Mouse (Mus musculus): ENCODE results near the gene Sprr2f. TPM values are rescaled to one million over a fixed set of nuclear protein-coding genes. Genes with fewer than 3 reads are reported as not detected.

Gene Sprr2f
- not detected in 2 replicates for polyA plus RNA-seq (2014; fragmentation: Nextera tagmentation; extraction: Ambion mirVana)

DNA sequence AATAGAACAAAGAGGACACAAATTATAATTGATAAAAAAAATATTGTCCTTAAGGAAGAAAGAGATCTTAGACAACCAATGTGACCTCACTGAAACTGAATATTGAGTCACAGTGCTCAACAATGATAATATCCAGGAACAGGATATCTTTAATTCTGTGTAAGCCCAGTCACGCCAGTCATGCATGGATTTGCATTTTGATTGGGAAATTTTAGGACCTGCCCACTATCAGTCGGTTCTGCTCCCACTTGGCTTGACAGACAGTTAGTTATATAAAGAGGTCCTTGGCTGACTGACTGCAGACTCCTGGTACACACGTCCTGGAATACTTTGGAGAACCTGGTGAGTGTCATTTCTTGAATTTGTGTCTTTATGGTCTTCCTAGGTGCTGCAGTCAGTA lies at the start of gene Sprr2f:
Gene Sprr2f, plus strand, starts transcription at position 301 of the 400 bp plus-strand sequence.
- Histone ChIP-seq H3K27ac (replicated peaks; ENCODE audit: low read depth, low read length) (no peak within 1 kb of the TSS), H3K36me3 (replicated peaks; ENCODE audit: control insufficient read depth, insufficient read depth, low read depth, low read length) (no peaks in the 10 kb centered on the region), H3K9me3 (replicated peaks; ENCODE audit: control insufficient read depth, low read length) (no peaks in the 10 kb centered on the region), H3K9ac (replicated peaks; ENCODE audit: low read length) (no peak within 1 kb of the TSS), H3K27me3 (ENCODE audit: control insufficient read depth, insufficient read depth, low read length) (no peaks in the 10 kb centered on the region), H3K4me1 (ENCODE audit: control insufficient read depth, insufficient read depth, low read length) (no peaks in the 10 kb centered on the region), H3K4me2 (ENCODE audit: low read depth, low read length) (no peak within 1 kb of the TSS), H3K4me3 (ENCODE audit: low read depth, low read length) (no peak within 1 kb of the TSS)
- DNase-seq (ENCODE audit: low spot score) (no peak), ATAC-seq (replicated peaks; ENCODE audit: insufficient number of reproducible peaks, low FRiP score, low TSS enrichment, low read depth) (no peak)
- 70% methylated on average over 3 of the region's 3 CpGs for WGBS

- WGBS, result 75% methylated on average over 2 of the region's 2 CpGs
- DNase-seq (ENCODE audit: low spot score), result no peak
- no peaks in the 10 kb centered on the region for H3K27me3 ChIP-seq (ENCODE audit: control insufficient read depth, insufficient read depth, low read length)
- no peak for ATAC-seq (replicated peaks; ENCODE audit: insufficient number of reproducible peaks, low FRiP score, low TSS enrichment, low read depth)
- H3K4me3 ChIP-seq (ENCODE audit: low read depth, low read length), result no peak within 1 kb of the TSS
- no peaks in the 10 kb centered on the region for H3K4me1 ChIP-seq (ENCODE audit: control insufficient read depth, insufficient read depth, low read length)
- no peak within 1 kb of the TSS for H3K4me2 ChIP-seq (ENCODE audit: low read depth, low read length)
- no peak within 1 kb of the TSS for H3K27ac ChIP-seq (replicated peaks; ENCODE audit: low read depth, low read length)
- no peaks in the 10 kb centered on the region for H3K9me3 ChIP-seq (replicated peaks; ENCODE audit: control insufficient read depth, low read length)
- H3K9ac ChIP-seq (replicated peaks; ENCODE audit: low read length), result no peak within 1 kb of the TSS
- no peaks in the 10 kb centered on the region for H3K36me3 ChIP-seq (replicated peaks; ENCODE audit: control insufficient read depth, insufficient read depth, low read depth, low read length)
Measured at GRCm38 (mm10) chr3:92316320-92316719, 48.7 kb upstream of the Sprr2f start, which contains the start of gene Sprr2b. TSS of gene Sprr2b (plus strand) at chr3:92316620.

- Histone ChIP-seq H3K9me3 (replicated peaks; ENCODE audit: control insufficient read depth, low read length) (no peaks in the 10 kb centered on the region), H3K27me3 (ENCODE audit: control insufficient read depth, insufficient read depth, low read length) (no peaks in the 10 kb centered on the region), H3K4me1 (ENCODE audit: control insufficient read depth, insufficient read depth, low read length) (no peaks in the 10 kb centered on the region), H3K4me2 (ENCODE audit: low read depth, low read length) (no peak overlapping the region), H3K4me3 (ENCODE audit: low read depth, low read length) (no peak overlapping the region), H3K36me3 (replicated peaks; ENCODE audit: control insufficient read depth, insufficient read depth, low read depth, low read length) (no peaks in the 10 kb centered on the region), H3K9ac (replicated peaks; ENCODE audit: low read length) (no peak overlapping the region), H3K27ac (replicated peaks; ENCODE audit: low read depth, low read length) (no peak overlapping the region)
- 75% methylated on average over 2 of the region's 2 CpGs for WGBS
- no peak for ATAC-seq (replicated peaks; ENCODE audit: insufficient number of reproducible peaks, low FRiP score, low TSS enrichment, low read depth)
- no peak for DNase-seq (ENCODE audit: low spot score)
Measured at GRCm38 (mm10) chr3:92317384-92317783, 47.6 kb upstream of the Sprr2f start.

DNA sequence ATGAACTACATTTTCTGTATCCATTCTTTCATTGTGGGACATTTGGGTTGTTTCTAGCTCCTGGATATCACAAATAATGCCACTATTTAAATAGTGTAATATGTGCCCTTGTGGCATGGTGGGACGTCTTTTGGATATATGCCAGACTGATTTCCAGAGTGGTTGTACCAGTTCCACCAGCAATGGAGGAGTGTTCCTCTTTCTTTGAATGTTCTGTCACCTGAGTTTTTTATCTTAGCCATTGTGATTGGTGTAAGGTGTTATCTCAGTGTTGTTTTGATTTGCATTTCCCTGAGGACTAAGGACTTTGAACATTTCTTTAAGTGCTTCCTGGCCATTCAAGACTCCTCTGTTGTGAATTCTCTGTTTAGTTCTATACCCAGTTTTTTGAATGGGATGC lies 28.7 kb upstream of the Sprr2f start:
- no peak for ATAC-seq (replicated peaks; ENCODE audit: insufficient number of reproducible peaks, low FRiP score, low TSS enrichment, low read depth)
- Histone ChIP-seq H3K27me3 (ENCODE audit: control insufficient read depth, insufficient read depth, low read length) (no peaks in the 10 kb centered on the region), H3K9me3 (replicated peaks; ENCODE audit: control insufficient read depth, low read length) (no peaks in the 10 kb centered on the region), H3K4me3 (ENCODE audit: low read depth, low read length) (no peak overlapping the region), H3K9ac (replicated peaks; ENCODE audit: low read length) (no peak overlapping the region), H3K27ac (replicated peaks; ENCODE audit: low read depth, low read length) (no peak overlapping the region), H3K4me1 (ENCODE audit: control insufficient read depth, insufficient read depth, low read length) (no peaks in the 10 kb centered on the region), H3K36me3 (replicated peaks; ENCODE audit: control insufficient read depth, insufficient read depth, low read depth, low read length) (no peaks in the 10 kb centered on the region), H3K4me2 (ENCODE audit: low read depth, low read length) (no peak overlapping the region)
- 88% methylated on average over 1 of the region's 1 CpGs for WGBS
- DNase-seq (ENCODE audit: low spot score), result no peak

DNA sequence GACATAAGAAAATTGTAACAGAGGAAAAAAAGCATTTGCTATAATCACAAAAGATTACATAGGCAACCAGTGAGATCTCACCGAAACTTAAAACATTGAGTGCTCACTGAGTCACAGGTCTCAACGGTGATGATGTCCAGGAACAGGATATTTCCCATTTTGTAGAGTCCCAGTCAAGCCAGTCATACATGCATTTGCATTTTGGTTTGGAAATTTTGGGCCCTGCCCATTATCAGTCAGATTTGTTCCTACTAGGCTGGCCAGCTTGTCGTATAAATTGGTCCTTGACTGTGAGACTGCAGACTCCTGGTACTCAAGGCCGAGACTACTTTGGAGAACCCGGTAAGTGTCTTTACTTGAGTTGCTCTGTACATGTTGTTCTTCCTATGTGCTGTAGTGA lies 26.1 kb upstream of the Sprr2f start, which contains the start of gene Sprr2d:
Gene Sprr2d, plus strand, starts transcription at position 301 of the 400 bp plus-strand sequence.
- H3K9ac ChIP-seq (replicated peaks; ENCODE audit: low read length), result no peak within 1 kb of the TSS
- H3K36me3 ChIP-seq (replicated peaks; ENCODE audit: control insufficient read depth, insufficient read depth, low read depth, low read length), result no peaks in the 10 kb centered on the region
- H3K27ac ChIP-seq (replicated peaks; ENCODE audit: low read depth, low read length), result no peak within 1 kb of the TSS
- ATAC-seq (replicated peaks; ENCODE audit: insufficient number of reproducible peaks, low FRiP score, low TSS enrichment, low read depth), result no peak
- no peaks in the 10 kb centered on the region for H3K9me3 ChIP-seq (replicated peaks; ENCODE audit: control insufficient read depth, low read length)
- H3K4me3 ChIP-seq (ENCODE audit: low read depth, low read length), result no peak within 1 kb of the TSS
- no peaks in the 10 kb centered on the region for H3K4me1 ChIP-seq (ENCODE audit: control insufficient read depth, insufficient read depth, low read length)
- H3K27me3 ChIP-seq (ENCODE audit: control insufficient read depth, insufficient read depth, low read length), result no peaks in the 10 kb centered on the region
- H3K4me2 ChIP-seq (ENCODE audit: low read depth, low read length), result no peak within 1 kb of the TSS
- 94% methylated on average over 5 of the region's 5 CpGs for WGBS
- no peak for DNase-seq (ENCODE audit: low spot score)

GRCm38 (mm10) chr3:92351843-92352242 lies 13.1 kb upstream of the Sprr2f start, which contains the start of gene Sprr2e:
TSS of gene Sprr2e (plus strand) at chr3:92352143.
- DNase-seq (ENCODE audit: low spot score) (no peak), ATAC-seq (replicated peaks; ENCODE audit: insufficient number of reproducible peaks, low FRiP score, low TSS enrichment, low read depth) (no peak)
- Histone ChIP-seq H3K4me1 (ENCODE audit: control insufficient read depth, insufficient read depth, low read length) (no peaks in the 10 kb centered on the region), H3K4me2 (ENCODE audit: low read depth, low read length) (no peak within 1 kb of the TSS), H3K27ac (replicated peaks; ENCODE audit: low read depth, low read length) (no peak within 1 kb of the TSS), H3K36me3 (replicated peaks; ENCODE audit: control insufficient read depth, insufficient read depth, low read depth, low read length) (no peaks in the 10 kb centered on the region), H3K27me3 (ENCODE audit: control insufficient read depth, insufficient read depth, low read length) (no peaks in the 10 kb centered on the region), H3K9me3 (replicated peaks; ENCODE audit: control insufficient read depth, low read length) (no peaks in the 10 kb centered on the region), H3K9ac (replicated peaks; ENCODE audit: low read length) (no peak within 1 kb of the TSS), H3K4me3 (ENCODE audit: low read depth, low read length) (no peak within 1 kb of the TSS)
- 86% methylated on average over 2 of the region's 2 CpGs for WGBS

DNA sequence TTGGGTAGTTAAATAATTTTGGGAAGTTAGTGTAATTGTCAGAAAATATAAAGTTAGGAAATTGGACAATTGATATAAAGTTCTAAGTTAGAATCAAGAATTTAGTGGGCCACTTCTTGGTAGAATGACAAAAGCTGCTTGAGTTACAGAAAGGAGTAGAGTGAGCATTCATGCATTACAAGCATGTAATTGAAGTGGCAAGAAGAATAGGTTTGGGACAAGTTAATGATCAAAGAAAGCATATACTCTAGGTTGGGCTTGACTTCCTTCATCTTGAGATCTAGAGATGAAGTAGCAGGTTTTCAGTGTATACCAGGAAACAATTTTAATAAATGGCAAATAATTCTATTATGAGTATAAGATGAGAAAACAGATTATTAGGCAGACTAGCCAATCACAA lies 3.4 kb upstream of the Sprr2f start:
- H3K27ac ChIP-seq (replicated peaks; ENCODE audit: low read depth, low read length), result no peak overlapping the region
- DNase-seq (ENCODE audit: low spot score) (no peak), ATAC-seq (replicated peaks; ENCODE audit: insufficient number of reproducible peaks, low FRiP score, low TSS enrichment, low read depth) (no peak)
- no peak overlapping the region for H3K9ac ChIP-seq (replicated peaks; ENCODE audit: low read length)
- H3K4me2 ChIP-seq (ENCODE audit: low read depth, low read length), result no peak overlapping the region
- H3K9me3 ChIP-seq (replicated peaks; ENCODE audit: control insufficient read depth, low read length), result no peaks in the 10 kb centered on the region
- no peaks in the 10 kb centered on the region for H3K4me1 ChIP-seq (ENCODE audit: control insufficient read depth, insufficient read depth, low read length)
- H3K4me3 ChIP-seq (ENCODE audit: low read depth, low read length), result no peak overlapping the region
- H3K36me3 ChIP-seq (replicated peaks; ENCODE audit: control insufficient read depth, insufficient read depth, low read depth, low read length), result no peaks in the 10 kb centered on the region
- H3K27me3 ChIP-seq (ENCODE audit: control insufficient read depth, insufficient read depth, low read length), result no peaks in the 10 kb centered on the region

GRCm38 (mm10) chr3:92373613-92374012 lies 8.6 kb downstream of the Sprr2f start:
- Histone ChIP-seq H3K9me3 (replicated peaks; ENCODE audit: control insufficient read depth, low read length) (no peaks in the 10 kb centered on the region), H3K27me3 (ENCODE audit: control insufficient read depth, insufficient read depth, low read length) (no peaks in the 10 kb centered on the region), H3K9ac (replicated peaks; ENCODE audit: low read length) (no peak overlapping the region), H3K36me3 (replicated peaks; ENCODE audit: control insufficient read depth, insufficient read depth, low read depth, low read length) (no peaks in the 10 kb centered on the region), H3K27ac (replicated peaks; ENCODE audit: low read depth, low read length) (no peak overlapping the region), H3K4me2 (ENCODE audit: low read depth, low read length) (no peak overlapping the region), H3K4me3 (ENCODE audit: low read depth, low read length) (no peak overlapping the region), H3K4me1 (ENCODE audit: control insufficient read depth, insufficient read depth, low read length) (no peaks in the 10 kb centered on the region)
- DNase-seq (ENCODE audit: low spot score) (no peak), ATAC-seq (replicated peaks; ENCODE audit: insufficient number of reproducible peaks, low FRiP score, low TSS enrichment, low read depth) (no peak)
- WGBS, result 81% methylated on average over 2 of the region's 2 CpGs
